Mouse (Mus musculus) ES-Bruce4 (cell line): ENCODE results near the gene Lmln.

ENCODE experiments used
- CTCF ChIP-seq: IDR thresholded peaks from one replicate; pipeline ENCODE4 v1.8.1; 2011; ENCODE audit warnings: low read depth, low read length
- POLR2A ChIP-seq: IDR thresholded peaks from one replicate; pipeline ENCODE4 v1.8.1; 2011; ENCODE audit warnings: low read length; ENCODE audit not compliant: insufficient read depth

GRCm38 (mm10) chr16:33169471-33170034 is 107.2 kb downstream of the Lmln start:
- TF ChIP-seq POLR2A (no peak), CTCF (no peak)
